Mouse (Mus musculus) megakaryocyte, embryonic 14.5 days (primary cell): ENCODE measurements at regions not wholly inside any gene's neighbourhood (a gene's known extent, or its start where the extent isn't known, plus 50 kb on each side); places are given as distances from the start of the nearest gene placed in this dataset.

ENCODE experiments used
- H3K27me3 ChIP-seq: replicated peaks from 2 replicates; pipeline ENCODE3; 2012; ENCODE audit warnings: inconsistent platforms
- H3K36me3 ChIP-seq: replicated peaks from 2 replicates; pipeline ENCODE3; 2012; ENCODE audit warnings: low read length, inconsistent platforms, mixed read lengths
- H3K4me1 ChIP-seq: 2 replicates; pipeline ENCODE4 v1.6.1; 2012; ENCODE audit warnings: inconsistent platforms
- H3K4me3 ChIP-seq: replicated peaks from 2 replicates; pipeline ENCODE3; 2012; ENCODE audit warnings: moderate library complexity, mild to moderate bottlenecking, inconsistent platforms
- H3K9me3 ChIP-seq: 2 replicates; pipeline ENCODE4 v1.6.1; 2012; ENCODE audit warnings: inconsistent platforms
- FLI1 ChIP-seq: IDR thresholded peaks from 2 replicates; pipeline ENCODE4 v1.6.1; 2012; ENCODE audit warnings: low read length, inconsistent platforms, mixed read lengths
- GATA1 ChIP-seq: IDR thresholded peaks from 3 replicates; pipeline ENCODE4 v1.6.1; 2012; ENCODE audit warnings: mixed read lengths, low read length, inconsistent platforms, borderline replicate concordance

DNA sequence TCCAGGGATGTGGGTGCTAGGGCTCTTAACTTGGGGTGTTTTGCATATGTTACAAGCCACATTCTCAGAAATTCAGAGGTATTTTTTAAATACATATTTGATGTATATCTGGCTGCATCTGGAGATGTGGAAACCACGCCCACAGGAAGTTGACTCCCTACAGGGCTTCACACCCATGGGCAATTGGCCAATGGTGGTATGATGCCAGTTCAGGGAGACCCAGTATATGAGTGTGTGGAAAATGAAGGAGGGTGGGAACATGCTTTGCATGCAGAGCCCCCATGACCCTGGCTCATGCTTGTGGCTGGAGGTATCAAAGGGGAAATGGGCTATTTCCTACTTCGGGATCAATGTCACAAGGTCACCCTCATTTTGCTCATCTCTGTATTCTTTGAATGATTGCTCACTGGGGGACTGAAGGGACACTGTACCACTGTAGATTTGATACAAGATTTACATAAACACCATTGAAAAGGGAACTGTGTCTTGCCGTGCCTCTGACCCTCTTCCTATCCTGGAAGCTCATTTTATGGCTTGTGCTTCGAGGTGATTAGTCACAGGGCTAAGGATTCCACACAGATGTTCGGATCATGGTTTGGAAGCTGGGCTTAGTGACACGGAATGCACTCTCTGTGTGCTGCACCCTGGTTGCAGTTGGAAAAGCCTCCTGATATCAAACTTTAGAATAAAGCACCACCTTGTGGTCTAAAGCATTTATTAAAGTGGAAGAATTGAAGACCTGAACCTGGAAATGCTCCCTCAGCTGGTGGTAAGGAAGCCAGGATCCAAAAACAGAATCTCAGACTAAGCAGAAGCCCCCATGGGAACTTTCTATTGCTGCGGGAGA is 56.8 kb upstream of the Edn1 start:
- H3K4me1 ChIP-seq = peaks cover 18% of the 10 kb centered on the region
- H3K4me3 ChIP-seq = no peak overlapping the region
- no peaks in the 10 kb centered on the region for H3K27me3 ChIP-seq
- no peak for TF ChIP-seq FLI1
- no peak for TF ChIP-seq GATA1
- H3K9me3 ChIP-seq = 0 out of 2 replicates have a peak, but pooled peaks cover 4% of the 10 kb centered on the region
- no peaks in the 10 kb centered on the region for H3K36me3 ChIP-seq

DNA sequence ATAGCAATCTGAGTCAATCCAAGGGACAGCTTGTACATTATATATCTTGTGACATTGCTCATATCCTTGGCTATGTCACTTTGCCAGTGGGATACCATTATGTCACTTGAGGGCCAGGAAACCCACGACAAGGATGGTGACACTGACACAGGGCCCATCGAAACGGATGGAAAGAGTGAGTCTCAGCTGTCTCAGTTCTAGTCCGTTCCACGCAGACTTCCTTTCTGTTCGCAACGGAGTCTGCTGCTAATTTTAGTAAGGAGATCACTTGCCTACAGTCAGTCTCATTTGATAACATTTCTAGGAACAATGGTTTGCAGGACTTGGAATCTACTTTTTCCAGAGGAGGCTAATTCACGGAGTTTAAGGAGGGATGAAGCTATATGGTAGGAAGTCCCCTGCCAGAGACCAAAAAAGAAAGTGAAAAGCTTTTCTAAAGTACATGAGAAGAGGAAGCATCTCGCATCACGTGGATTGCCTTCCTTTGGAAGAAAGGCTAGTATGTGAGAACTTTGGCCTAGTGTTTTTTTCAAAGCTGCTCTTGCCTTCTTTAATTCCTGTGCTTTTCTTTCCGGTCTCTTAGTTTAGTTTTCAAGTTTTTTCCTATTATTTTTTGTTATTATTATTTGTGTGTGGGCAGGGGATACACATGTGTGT is 55.4 kb upstream of the Edn1 start:
- H3K27me3 ChIP-seq = no peaks in the 10 kb centered on the region
- no peaks in the 10 kb centered on the region for H3K9me3 ChIP-seq
- H3K36me3 ChIP-seq = no peaks in the 10 kb centered on the region
- peak overlapping the region; percentile 89 for H3K4me3 ChIP-seq
- peaks cover 18% of the 10 kb centered on the region for H3K4me1 ChIP-seq
- TF ChIP-seq GATA1 (no peak), FLI1 (no peak)
